Comparison of ENCODE assay signal across 10 mouse cellular contexts in genomic region chr16:94523594-94524377, GRCm38 (mm10). TPM values are rescaled to one million over a fixed set of nuclear protein-coding genes. Genes with fewer than 3 reads are reported as not detected.
DNase-seq lines count a peak whose midpoint lies in the region; ATAC-seq and TF ChIP-seq lines count a peak whose summit lies in the region.
"Had no signal": no experiment of that assay in that cellular context is flagged by ENCODE, and none has a peak within 500 bp of the region (broad histone marks: within the 10 kb centered on the region; RNA-seq: fewer than 3 reads in every experiment).

No protein-coding gene starts in this region.

- no peak for ATAC-seq in cerebellum, adult (ENCODE audit: insufficient number of reproducible peaks, low FRiP score, low TSS enrichment)
- ATAC-seq in intestine, embryonic 16.5 days, result no peak
- no peak for ATAC-seq in intestine, postnatal 0 days
- ATAC-seq in limb, embryonic 14.5 days (ENCODE audit: low FRiP score, low read depth), result no peak

- H3K27ac ChIP-seq in intestine, embryonic 16.5 days (ENCODE audit: low read length), result 0 out of 2 replicates have a peak overlapping the region, but pooled peaks have one; percentile 45
- no peak overlapping the region for H3K27ac ChIP-seq in intestine, postnatal 0 days (ENCODE audit: low read depth, low read length)
- H3K27ac ChIP-seq in CH12.LX (ENCODE audit: insufficient read depth, low read depth), result no peak overlapping the region
- no peak overlapping the region for H3K27ac ChIP-seq in limb, embryonic 14.5 days (replicated peaks; ENCODE audit: low read depth, low read length)

- peak; percentile 25 to 37 for DNase-seq in cerebellum, postnatal 10 days
- peak; percentile 22 for DNase-seq in CH12.LX (ENCODE audit: extremely low read depth)
- no peak for DNase-seq in limb, embryonic 14.5 days (ENCODE audit: low spot score)
- no peak for DNase-seq in spleen, postnatal 10 days (ENCODE audit: low spot score in 2 of 2)
- no peak for DNase-seq in gastrocnemius, postnatal 14 days
- DNase-seq: cerebellum, adult 8-10 months; left cerebral cortex, postnatal 4 days had no signal

- dilution Hi-C loops in CH12.LX (cut with MboI; ENCODE audit: extremely low pct_ligation_motif_present, extremely low pct_unique_long_range_greater_than_20kb, low sequenced_read_pairs), result no loop called here

- whole genome bisulfite sequencing in intestine, embryonic 16.5 days, result 52% methylated on average over 6 of the region's 6 CpGs
- 57% methylated on average over 6 of the region's 6 CpGs for WGBS in intestine, postnatal 0 days
- 48% methylated on average over 6 of the region's 6 CpGs for WGBS in limb, embryonic 14.5 days

- intact Hi-C loops in gastrocnemius, postnatal 14 days (cut with DNase I; ENCODE audit: low total_unique reads), result no loop called here

- TF ChIP-seq CTCF in intestine, postnatal 0 days (IDR thresholded peaks at IDR 0.05; ENCODE audit: low read depth), result no peak
- no peak for TF ChIP-seq CTCF in CH12.LX (conservative IDR thresholded peaks at IDR 0.05 in 1 of 2, IDR thresholded peaks at IDR 0.05 in 1 of 2; ENCODE audit: low read depth in 2 of 2, low read length in 2 of 2)

- H3K79me2 ChIP-seq in CH12.LX (replicated peaks; ENCODE audit: control insufficient read depth, extremely low read depth, insufficient read depth, poor library complexity, severe bottlenecking), result peaks cover 7% of the 10 kb centered on the region

- in situ Hi-C loops in CH12.LX (cut with MboI; ENCODE audit: low pct_ligation_motif_present, low pct_unique_long_range_greater_than_20kb, low sequenced_read_pairs), result no loop called here

- no peaks in the 10 kb centered on the region for H3K27me3 ChIP-seq in intestine, embryonic 16.5 days (replicated peaks; ENCODE audit: control insufficient read depth, insufficient read depth, low read length)
- H3K27me3 ChIP-seq in intestine, postnatal 0 days (replicated peaks; ENCODE audit: control insufficient read depth, insufficient read depth, low read length), result no peaks in the 10 kb centered on the region
- H3K27me3 ChIP-seq in CH12.LX (replicated peaks), result no peaks in the 10 kb centered on the region
- no peaks in the 10 kb centered on the region for H3K27me3 ChIP-seq in limb, embryonic 14.5 days (ENCODE audit: control insufficient read depth, insufficient read depth, low read length)

- H3K9me3 ChIP-seq in intestine, embryonic 16.5 days (ENCODE audit: control insufficient read depth, low read length), result no peaks in the 10 kb centered on the region
- no peaks in the 10 kb centered on the region for H3K9me3 ChIP-seq in intestine, postnatal 0 days (ENCODE audit: control insufficient read depth)
- no peaks in the 10 kb centered on the region for H3K9me3 ChIP-seq in CH12.LX (replicated peaks; ENCODE audit: low read length)
- no peaks in the 10 kb centered on the region for H3K9me3 ChIP-seq in limb, embryonic 14.5 days (ENCODE audit: control insufficient read depth, low read length)

- no peak overlapping the region for H3K9ac ChIP-seq in intestine, embryonic 16.5 days (ENCODE audit: low read depth, low read length)
- H3K9ac ChIP-seq in intestine, postnatal 0 days (ENCODE audit: low read depth, low read length), result no peak overlapping the region
- no peak overlapping the region for H3K9ac ChIP-seq in CH12.LX (ENCODE audit: insufficient read depth, low read depth)
- H3K9ac ChIP-seq in limb, embryonic 14.5 days (ENCODE audit: low read depth, low read length, severe bottlenecking), result peak overlapping the region; percentile 16; the same call in 1 of the 2 replicates

- no peak for TF ChIP-seq RAD21 in CH12.LX (IDR thresholded peaks at IDR 0.05; ENCODE audit: low read depth, low read length)

- TF ChIP-seq POLR2A in CH12.LX (IDR thresholded peaks at IDR 0.05; ENCODE audit: low read depth, low read length), result no peak
- TF ChIP-seq POLR2A in limb, embryonic 14.5 days (IDR thresholded peaks at IDR 0.05; ENCODE audit: borderline replicate concordance, extremely low read depth, insufficient read depth, insufficient read length), result no peak

- no peaks in the 10 kb centered on the region for H3K36me3 ChIP-seq in intestine, embryonic 16.5 days (ENCODE audit: control insufficient read depth, insufficient read depth, low read length)
- H3K36me3 ChIP-seq in intestine, postnatal 0 days (ENCODE audit: control insufficient read depth, insufficient read depth), result no peaks in the 10 kb centered on the region
- peaks cover 2 to 34% of the 10 kb centered on the region in 2 experiments for H3K36me3 ChIP-seq in CH12.LX (replicated peaks in 1 of 2; ENCODE audit: control insufficient read depth in 1 of 2, insufficient read depth in 1 of 2, low read length in 1 of 2)
- no peaks in the 10 kb centered on the region for H3K36me3 ChIP-seq in limb, embryonic 14.5 days (ENCODE audit: control insufficient read depth, insufficient read depth, low read length)

- TF ChIP-seq EP300 in CH12.LX (IDR thresholded peaks at IDR 0.05; ENCODE audit: low read length), result no peak

- H3K4me3 ChIP-seq in intestine, embryonic 16.5 days (ENCODE audit: low read length), result no peak overlapping the region
- H3K4me3 ChIP-seq in intestine, postnatal 0 days (ENCODE audit: low read depth, low read length), result no peak overlapping the region
- H3K4me3 ChIP-seq in CH12.LX (replicated peaks in 1 of 3; ENCODE audit: low read depth in 2 of 3, low read length in 2 of 3, poor library complexity in 1 of 3), result no peak overlapping the region
- H3K4me3 ChIP-seq in limb, embryonic 14.5 days (replicated peaks; ENCODE audit: low read length), result no peak overlapping the region

- peaks cover 42% of the 10 kb centered on the region for H3K4me1 ChIP-seq in intestine, embryonic 16.5 days (ENCODE audit: control insufficient read depth, insufficient read depth, low read length)
- peaks cover 11% of the 10 kb centered on the region; the same call in 1 of the 2 replicates for H3K4me1 ChIP-seq in intestine, postnatal 0 days (replicated peaks; ENCODE audit: control insufficient read depth, insufficient read depth, low read length)
- peaks cover 20 to 67% of the 10 kb centered on the region in 2 experiments for H3K4me1 ChIP-seq in CH12.LX (ENCODE audit: control insufficient read depth in 1 of 2, insufficient read depth in 2 of 2)
- H3K4me1 ChIP-seq in limb, embryonic 14.5 days (ENCODE audit: control insufficient read depth, insufficient read depth, low read length), result peaks cover 15% of the 10 kb centered on the region

- H3K4me2 ChIP-seq in intestine, embryonic 16.5 days (ENCODE audit: low read depth, low read length), result no peak overlapping the region
- no peak overlapping the region for H3K4me2 ChIP-seq in intestine, postnatal 0 days (replicated peaks; ENCODE audit: low read depth)
- no peak overlapping the region for H3K4me2 ChIP-seq in CH12.LX (ENCODE audit: insufficient read depth, low read depth, poor library complexity, severe bottlenecking)
- no peak overlapping the region for H3K4me2 ChIP-seq in limb, embryonic 14.5 days (replicated peaks; ENCODE audit: low read depth, low read length, severe bottlenecking)

TF ChIP-seq in CH12.LX, 34 proteins besides CTCF, POLR2A, EP300 and RAD21:
- no peak for TF ChIP-seq SIN3A (IDR thresholded peaks at IDR 0.05; ENCODE audit: low read length)
- no peak for TF ChIP-seq SMC3 (IDR thresholded peaks at IDR 0.05; ENCODE audit: low read depth, low read length)
- TF ChIP-seq MXI1 (IDR thresholded peaks at IDR 0.05; ENCODE audit: low read depth, low read length), result no peak
- no peak for TF ChIP-seq ZMIZ1 (IDR thresholded peaks at IDR 0.05; ENCODE audit: low read depth, low read length)
- no peak for TF ChIP-seq USF1 (IDR thresholded peaks at IDR 0.05; ENCODE audit: low read depth, low read length)
- TF ChIP-seq KAT2A (IDR thresholded peaks at IDR 0.05; ENCODE audit: insufficient replicate concordance, low read length), result no peak
- no peak for TF ChIP-seq ZKSCAN1 (IDR thresholded peaks at IDR 0.05; ENCODE audit: borderline replicate concordance, low read depth, low read length)
- TF ChIP-seq POLR2AphosphoS2 (IDR thresholded peaks at IDR 0.05; ENCODE audit: low read depth, low read length), result no peak
- TF ChIP-seq PAX5 (IDR thresholded peaks at IDR 0.05; ENCODE audit: low read length), result no peak
- no peak for TF ChIP-seq CHD2 (IDR thresholded peaks at IDR 0.05; ENCODE audit: low read length)
- TF ChIP-seq MAX (IDR thresholded peaks at IDR 0.05; ENCODE audit: low read length), result no peak
- no peak for TF ChIP-seq MYC (IDR thresholded peaks at IDR 0.05; ENCODE audit: low read depth, low read length)
- TF ChIP-seq ELF1 (IDR thresholded peaks at IDR 0.05; ENCODE audit: low read depth, low read length), result no peak
- TF ChIP-seq ETS1 (conservative IDR thresholded peaks at IDR 0.05; ENCODE audit: low read depth, low read length), result no peak
- TF ChIP-seq NRF1 (IDR thresholded peaks at IDR 0.05; ENCODE audit: low read depth, low read length), result no peak
- TF ChIP-seq MAFK (IDR thresholded peaks at IDR 0.05; ENCODE audit: insufficient replicate concordance, low read length), result no peak

RNA-seq across cellular contexts. Expression of gene Vps26c, which starts 2.8 kb away (rescaled TPM):
- 67.7 and 71.8 TPM in 2 replicates for polyA plus RNA-seq in intestine, embryonic 16.5 days (2015; fragmentation: Nextera tagmentation; extraction: Ambion mirVana)
- 36.6 and 46.7 TPM in 2 replicates for polyA plus RNA-seq in intestine, postnatal 0 days (2015; fragmentation: Nextera tagmentation; extraction: Ambion mirVana)
- 46.9 and 47.8 TPM in 2 replicates for total RNA-seq in CH12.LX (2012; rRNA removed)
- total RNA-seq in CH12.LX (2014; rRNA removed), result 74.4 and 75.5 TPM in 2 replicates
- polyA plus RNA-seq in CH12.LX (2012; ENCODE audit: insufficient read length, low read depth), result 40.0 and 43.5 TPM in 2 replicates
- polyA plus RNA-seq in limb, embryonic 14.5 days (2012; rRNA removed), result 50.3 and 55.3 TPM in 2 replicates
- 55.0 and 55.7 TPM in 2 replicates for polyA plus RNA-seq in limb, embryonic 14.5 days (2014; fragmentation: Nextera tagmentation; extraction: Ambion mirVana)
- 10 to 100 TPM; 11.8 to 14.9 TPM for total RNA-seq in gastrocnemius, postnatal 14 days (2021)

RNA-seq across cellular contexts. Expression of gene Dyrk1a, which starts 46.0 kb away (rescaled TPM):
- polyA plus RNA-seq in intestine, embryonic 16.5 days (2015; fragmentation: Nextera tagmentation; extraction: Ambion mirVana), result 7.1 and 7.3 TPM in 2 replicates
- 8.0 and 8.3 TPM in 2 replicates for polyA plus RNA-seq in intestine, postnatal 0 days (2015; fragmentation: Nextera tagmentation; extraction: Ambion mirVana)
- 32.4 and 36.1 TPM in 2 replicates for total RNA-seq in CH12.LX (2012; rRNA removed)
- total RNA-seq in CH12.LX (2014; rRNA removed), result 39.2 and 40.4 TPM in 2 replicates
- polyA plus RNA-seq in CH12.LX (2012; ENCODE audit: insufficient read length, low read depth), result 42.9 and 53.7 TPM in 2 replicates
- 35.0 and 45.1 TPM in 2 replicates for polyA plus RNA-seq in limb, embryonic 14.5 days (2012; rRNA removed)
- polyA plus RNA-seq in limb, embryonic 14.5 days (2014; fragmentation: Nextera tagmentation; extraction: Ambion mirVana), result 12.3 and 15.1 TPM in 2 replicates
- total RNA-seq in gastrocnemius, postnatal 14 days (2021), result 10 to 100 TPM; 60.6 to 66.2 TPM

Comparison
In these comparisons a context has a peak if more than half of its experiments do, and no peak if none do; other contexts are left out.
1. DNase-seq: peak in cerebellum, postnatal 10 days (2 of 2) and CH12.LX (single experiment); none in limb, embryonic 14.5 days (single experiment), spleen, postnatal 10 days (0 of 2) and gastrocnemius, postnatal 14 days (single experiment).